In the genomic region with DNA sequence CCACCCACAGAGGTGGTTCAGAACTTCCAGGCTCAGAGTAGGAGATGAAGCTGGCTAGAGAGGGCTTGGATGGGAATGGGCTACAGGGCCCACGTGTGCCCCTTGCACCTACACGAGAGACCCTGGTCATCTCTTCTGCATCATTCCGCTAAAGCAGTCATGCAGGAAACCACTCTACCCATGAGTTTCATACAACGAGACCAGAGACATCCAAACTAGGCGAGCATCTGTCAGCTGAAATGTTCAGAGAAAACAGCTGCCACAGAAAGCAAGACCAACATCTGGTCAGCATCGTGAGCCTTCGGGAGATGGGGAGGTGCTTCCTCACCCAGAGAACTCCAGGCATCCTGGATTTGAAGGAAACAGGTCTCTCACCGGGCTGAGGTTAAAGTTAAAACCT, we compare ENCODE assay signal across 13 mouse cellular contexts. TPM values are rescaled to one million over a fixed set of nuclear protein-coding genes. Genes with fewer than 3 reads are reported as not detected.
"Had no signal": no experiment of that assay in that cellular context is flagged by ENCODE, and none has a peak within 500 bp of the region (broad histone marks: within the 10 kb centered on the region; RNA-seq: fewer than 3 reads in every experiment).

No protein-coding gene starts in this region.

- H3K4me1 ChIP-seq: neural tube, embryonic 12.5 days; neural tube, embryonic 13.5 days had no signal

- H3K4me3 ChIP-seq: neural tube, embryonic 12.5 days; neural tube, embryonic 13.5 days; neural tube, embryonic 15.5 days; stomach, embryonic 15.5 days had no signal

- H3K36me3 ChIP-seq: neural tube, embryonic 12.5 days; neural tube, embryonic 15.5 days; stomach, embryonic 15.5 days had no signal

- DNase-seq: retina, postnatal 1 day; right cerebral cortex, adult 18-20 months; right cerebral cortex, postnatal 14 days; right cerebral cortex, postnatal 25 days; right cerebral cortex, postnatal 4 days; spleen, adult 18-20 months; thymus, adult 18-20 months; thymus, postnatal 36 days had no signal

- H3K9me3 ChIP-seq: neural tube, embryonic 12.5 days; neural tube, embryonic 13.5 days; neural tube, embryonic 15.5 days; stomach, embryonic 15.5 days had no signal

- H3K27me3 ChIP-seq: neural tube, embryonic 12.5 days; neural tube, embryonic 13.5 days; neural tube, embryonic 15.5 days; stomach, embryonic 15.5 days had no signal

RNA-seq across cellular contexts. Expression of gene Pald1, which starts 26.8 kb away (rescaled TPM):
- total RNA-seq: neutrophil, adult 5-6 weeks had no signal
